Mouse (Mus musculus) fibroblast of lung, adult 2 months (primary cell): ENCODE measurements around the gene Stpg2.
"Not testable (repeated sequence)": the region's sequence is repeated elsewhere in the genome, so short reads cannot be mapped to it uniquely, and the experiment has no call there.

Experiments used
- DNase-seq: peaks from one replicate; pipeline ENCODE4 v3.0.0-alpha.2; 2011; ENCODE audit warnings: low read depth

Stpg2 gene

GRCm38 (mm10) chr3:139419142-139419541, 213.6 kb downstream of the Stpg2 start:
- no peak for DNase-seq

DNA sequence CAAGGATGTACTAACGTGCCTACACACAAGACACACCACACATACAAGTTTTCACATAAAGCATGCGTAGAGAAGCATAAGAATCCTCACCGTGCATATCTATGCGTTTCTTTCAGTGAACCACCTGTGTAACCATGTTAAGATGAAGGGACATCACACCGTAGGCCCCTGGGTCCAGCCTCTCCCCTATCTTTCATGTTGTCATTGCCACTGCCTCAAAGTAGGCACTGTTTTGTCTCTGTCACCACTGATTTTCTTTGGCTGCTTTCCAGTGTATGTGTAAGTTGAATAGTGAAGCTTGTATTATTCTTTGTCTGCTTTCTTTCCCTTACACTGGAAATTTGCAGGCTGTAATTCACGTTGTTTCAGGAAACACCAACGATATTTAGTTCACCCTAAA, 236.7 kb downstream of the Stpg2 start:
- no peak for DNase-seq

GRCm38 (mm10) chr3:139495939-139496338, 290.4 kb downstream of the Stpg2 start:
- no peak for DNase-seq

DNA sequence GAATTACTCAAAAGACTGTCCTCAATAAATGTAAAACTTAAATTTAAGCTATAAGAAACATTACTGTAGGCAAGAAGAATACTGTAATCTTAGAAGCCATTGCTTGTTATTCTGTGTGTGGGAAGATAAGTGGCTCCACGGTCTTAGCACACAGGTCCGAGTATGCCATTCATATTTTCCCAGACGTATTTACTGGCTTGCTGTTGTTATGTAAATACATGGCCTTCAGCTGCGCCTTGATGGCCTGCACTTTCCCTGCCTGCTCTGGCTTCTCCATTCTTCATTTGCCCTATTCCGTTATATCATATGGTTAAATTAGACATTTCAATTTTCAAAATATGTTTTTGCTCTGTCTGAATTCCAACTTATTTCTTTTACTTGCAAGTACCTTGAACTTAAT, 296.7 kb downstream of the Stpg2 start:
- no peak for DNase-seq

- peak; percentile 7 for DNase-seq
These were observed 303.9 kb downstream of the Stpg2 start for GRCm38 (mm10) chr3:139509275-139509985.

DNA sequence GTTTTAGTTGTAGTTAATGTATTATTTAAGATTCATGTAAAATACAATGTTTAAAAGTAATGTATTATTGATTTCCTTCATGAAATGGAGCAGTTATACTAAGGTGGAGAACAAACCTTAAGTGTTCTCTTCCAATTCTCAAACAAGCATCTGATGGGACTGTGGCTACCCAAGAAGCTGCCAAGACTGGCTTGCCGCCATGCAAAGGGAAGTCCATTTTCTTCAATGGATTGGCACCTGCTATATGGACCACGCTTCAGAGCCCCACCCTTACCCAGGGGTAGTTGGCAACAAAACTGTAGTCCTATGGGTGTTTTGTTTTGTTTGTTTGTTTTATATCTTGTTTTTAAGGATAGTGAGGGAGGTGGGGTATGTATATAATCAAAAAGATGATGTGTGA, 373.0 kb downstream of the Stpg2 start:
- no peak for DNase-seq

DNA sequence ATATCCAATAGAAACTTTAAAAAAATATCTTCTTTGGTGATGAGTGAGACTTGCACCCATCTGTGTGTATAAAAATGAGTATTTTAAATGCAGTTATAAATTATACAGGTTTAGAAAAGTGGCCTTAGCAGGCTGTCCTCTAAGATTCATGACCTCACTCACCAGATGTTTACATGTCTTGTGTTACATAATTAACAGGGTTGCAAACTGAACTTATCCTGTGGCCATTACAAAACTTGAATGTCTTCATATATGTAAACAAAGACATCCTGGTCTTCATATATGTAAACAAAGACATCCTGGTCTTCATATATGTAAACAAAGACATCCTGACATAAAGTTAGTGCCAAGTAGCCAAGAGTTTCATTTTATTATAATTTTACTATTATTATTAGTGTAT, 375.8 kb downstream of the Stpg2 start:
- no peak for DNase-seq

GRCm38 (mm10) chr3:139599508-139599907, 394.0 kb downstream of the Stpg2 start:
- DNase-seq = no peak

GRCm38 (mm10) chr3:139608267-139608666, 402.8 kb downstream of the Stpg2 start:
- DNase-seq = not testable (repeated sequence)

- DNase-seq = no peak
These were observed 409.1 kb downstream of the Stpg2 start for GRCm38 (mm10) chr3:139614641-139615040.

DNA sequence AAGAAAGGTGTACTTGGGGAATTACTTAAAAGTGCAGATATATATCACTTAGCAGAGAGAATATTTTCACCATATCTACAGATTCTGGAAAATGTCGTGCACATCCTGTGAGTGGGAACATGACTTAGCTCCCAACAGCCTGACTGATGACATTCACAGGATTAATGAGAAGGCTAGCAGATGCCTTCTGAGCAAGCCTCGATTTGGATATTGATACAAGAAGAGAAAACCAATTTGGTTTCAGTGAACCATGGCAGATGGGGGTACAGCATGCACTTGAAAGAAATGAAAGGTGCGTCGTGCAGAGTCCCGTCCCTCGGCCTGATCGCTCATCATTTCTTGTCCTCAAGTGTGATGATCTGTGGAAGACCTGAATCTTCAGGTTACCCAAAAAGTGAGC, 410.3 kb downstream of the Stpg2 start:
- no peak for DNase-seq

GRCm38 (mm10) chr3:139637887-139638286, 432.4 kb downstream of the Stpg2 start:
- DNase-seq = no peak

- no peak for DNase-seq
These were observed 446.0 kb downstream of the Stpg2 start for GRCm38 (mm10) chr3:139651505-139651904.

DNA sequence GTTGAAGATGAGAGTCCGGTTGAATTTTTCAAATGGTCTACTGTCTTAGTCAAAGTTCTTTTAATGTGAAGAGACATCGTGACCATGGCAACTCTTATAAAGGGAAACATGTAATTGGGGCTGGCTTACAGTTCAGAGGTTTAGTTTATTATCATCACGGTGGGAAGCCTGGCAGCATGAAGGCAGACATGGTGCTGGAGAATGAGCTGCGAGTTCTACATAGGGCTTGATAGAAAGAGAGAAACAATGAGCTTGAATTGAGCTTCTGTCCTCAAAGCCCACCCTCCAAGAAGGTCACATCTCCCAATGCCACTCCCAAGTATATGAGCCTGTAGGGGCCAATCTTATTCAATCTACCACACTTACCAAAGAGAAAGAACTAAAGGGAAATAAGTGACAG, 453.9 kb downstream of the Stpg2 start:
- DNase-seq = no peak

DNA sequence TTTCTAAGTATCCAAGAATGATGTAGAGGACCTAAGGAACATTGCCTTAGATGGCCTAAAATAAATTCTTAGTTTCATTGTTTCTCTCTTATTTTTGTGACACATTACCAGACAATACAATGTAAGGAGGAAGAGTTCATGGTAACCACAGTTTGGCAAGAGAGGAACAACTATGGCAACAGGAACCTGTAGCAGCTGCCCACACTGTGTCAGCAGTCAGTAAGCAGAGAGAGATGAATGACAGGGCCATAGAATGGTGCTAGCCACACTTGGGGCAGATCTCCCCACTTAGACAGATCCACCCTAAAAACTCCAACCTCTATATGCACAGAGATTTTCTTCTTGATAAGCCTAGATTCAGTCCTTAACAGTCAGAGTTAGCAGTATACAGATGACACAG, 456.7 kb downstream of the Stpg2 start:
- DNase-seq = no peak

- DNase-seq = no peak
These were observed 458.3 kb downstream of the Stpg2 start for GRCm38 (mm10) chr3:139663712-139664245.

DNA sequence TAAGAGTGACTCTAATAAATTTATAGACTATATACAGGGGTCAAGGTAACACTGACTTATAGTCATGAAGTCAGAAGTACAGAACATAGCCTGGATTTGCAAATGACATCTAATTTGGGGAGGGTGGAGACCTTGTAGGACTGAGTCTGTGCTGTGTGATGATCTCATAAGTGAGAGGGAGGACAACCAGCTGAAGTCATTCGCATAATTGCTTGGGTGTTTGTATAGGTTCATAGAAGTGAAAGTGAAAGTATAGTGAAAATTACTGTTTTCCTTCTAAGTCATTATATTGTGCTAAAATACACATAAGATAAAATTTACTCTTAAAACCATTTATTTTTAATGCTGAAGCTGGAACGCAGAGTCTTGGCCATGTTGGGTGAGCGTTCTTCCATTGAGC, 459.6 kb downstream of the Stpg2 start:
- no peak for DNase-seq

DNA sequence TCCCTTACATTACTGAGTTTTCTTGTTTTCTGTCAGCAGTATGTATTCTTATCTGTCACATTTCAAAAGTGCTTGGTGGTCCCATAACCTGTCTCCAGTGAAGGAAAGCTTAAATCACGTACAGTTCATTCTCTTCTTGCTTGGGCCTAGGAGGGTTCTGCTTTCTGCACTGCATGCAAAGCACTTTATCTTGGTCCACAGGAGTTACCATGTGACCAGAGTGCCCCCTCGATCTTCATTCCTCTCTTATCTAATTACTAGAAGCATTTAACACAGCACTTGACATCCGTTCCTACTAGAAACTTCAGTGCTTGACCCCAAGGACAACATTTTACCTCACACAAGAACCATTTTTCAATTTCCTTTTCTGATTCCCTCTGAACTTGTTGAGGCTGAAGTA, 470.7 kb downstream of the Stpg2 start:
- no peak for DNase-seq

DNA sequence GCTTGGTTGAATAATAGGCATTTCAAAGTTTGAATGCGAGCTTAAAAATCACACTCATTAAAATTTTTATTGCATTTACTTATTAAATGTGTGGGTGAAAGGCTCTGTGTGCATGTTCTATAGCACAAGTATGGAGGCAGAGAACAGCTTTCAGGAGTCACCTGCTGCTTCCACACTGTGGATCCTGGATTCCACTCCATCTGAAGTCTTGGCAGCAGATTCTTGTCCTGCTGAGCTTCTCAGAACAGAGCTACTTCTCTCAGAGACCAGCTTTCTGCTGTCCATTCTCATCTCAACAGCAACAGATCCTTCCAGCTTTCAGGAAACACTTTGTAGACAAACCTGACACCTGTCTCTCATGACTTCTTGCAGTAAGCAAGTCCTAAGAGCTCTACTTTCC, 471.2 kb downstream of the Stpg2 start:
- DNase-seq = no peak

GRCm38 (mm10) chr3:139704238-139704637, 498.7 kb downstream of the Stpg2 start:
- DNase-seq = not testable (repeated sequence)

DNA sequence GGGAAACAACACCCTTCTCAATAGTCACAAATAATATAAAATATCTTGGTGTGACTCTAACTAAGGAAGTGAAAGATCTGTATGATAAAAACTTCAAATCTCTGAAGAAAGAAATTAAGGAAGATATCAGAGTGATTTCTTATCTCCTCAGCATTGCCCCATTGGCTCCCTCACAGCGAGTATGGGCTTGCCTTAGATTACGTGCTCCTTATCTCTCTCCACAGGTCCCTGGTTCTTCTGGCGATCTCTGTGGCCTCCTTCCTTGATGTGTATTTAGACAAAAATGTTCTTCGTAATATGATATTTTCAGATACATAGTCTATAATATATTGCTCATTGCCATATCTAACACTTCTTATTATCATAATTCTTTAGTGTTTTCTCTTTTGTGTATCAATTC, 501.9 kb downstream of the Stpg2 start:
- not testable (repeated sequence) for DNase-seq

DNA sequence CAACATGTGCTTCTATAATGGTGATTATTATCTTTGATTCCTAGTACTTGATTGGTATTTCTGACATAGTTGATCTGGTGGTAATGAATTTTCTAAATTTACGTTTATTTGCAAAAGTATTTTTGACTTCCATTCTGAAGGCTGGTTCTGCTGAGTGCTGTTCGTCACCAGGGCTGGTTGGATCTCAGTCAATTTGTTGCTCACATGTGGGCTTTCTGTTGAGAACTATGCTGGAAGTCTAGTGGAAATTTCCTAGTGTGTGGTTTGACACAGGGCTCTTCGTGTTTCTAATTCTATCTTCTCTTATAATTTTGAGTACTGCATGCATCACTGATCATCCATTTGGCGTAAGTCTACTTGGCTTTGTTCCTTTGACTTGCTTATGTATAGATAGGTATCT, 504.3 kb downstream of the Stpg2 start:
- DNase-seq = no peak

DNA sequence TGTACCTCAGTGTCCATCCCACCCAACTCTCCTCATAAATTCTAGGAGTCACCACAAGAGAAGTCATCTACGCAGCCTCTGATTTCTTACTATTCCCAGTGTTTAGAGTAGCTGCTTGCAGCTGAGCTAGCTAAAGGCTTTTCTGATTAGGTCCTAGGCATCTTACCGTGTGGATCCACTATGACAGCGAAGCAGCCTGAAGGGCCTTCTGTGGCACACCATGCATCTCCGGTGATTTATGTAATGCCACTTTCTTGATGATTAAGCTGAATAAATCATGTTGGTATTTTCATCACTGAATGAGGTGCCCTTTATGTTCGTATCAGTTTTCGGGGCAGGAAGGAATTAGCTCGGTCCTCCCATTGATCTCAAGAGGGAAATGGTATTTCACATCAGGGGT, 523.3 kb downstream of the Stpg2 start:
- no peak for DNase-seq

- no peak for DNase-seq
These were observed 523.8 kb downstream of the Stpg2 start for GRCm38 (mm10) chr3:139729248-139729647.
